Mouse (Mus musculus): ENCODE data around the gene Mdc1.
A peak's percentile ranks its signal among the peaks of the same experiment; 100 is the strongest.

Gene Mdc1

GRCm38 (mm10) chr17:35841076-35841950 lies at the start of gene Mdc1:
Mdc1 (plus strand) TSS chr17:35841515.
- peak; percentile 100 for DNase-seq (ENCODE audit: low read depth, low spot score)

- no peak for DNase-seq (ENCODE audit: low read depth, low spot score)
Observed at GRCm38 (mm10) chr17:35792837-35793236, 48.5 kb upstream of the Mdc1 start.

GRCm38 (mm10) chr17:35795099-35795498 lies 46.2 kb upstream of the Mdc1 start:
- no peak for DNase-seq (ENCODE audit: low read depth, low spot score)

GRCm38 (mm10) chr17:35795656-35796055 lies 45.7 kb upstream of the Mdc1 start:
- DNase-seq (ENCODE audit: low read depth, low spot score), result no peak

- no peak for DNase-seq (ENCODE audit: low read depth, low spot score)
Observed at GRCm38 (mm10) chr17:35796835-35797234, 44.5 kb upstream of the Mdc1 start.

GRCm38 (mm10) chr17:35800905-35801304 lies 40.4 kb upstream of the Mdc1 start:
- no peak for DNase-seq (ENCODE audit: low read depth, low spot score)

GRCm38 (mm10) chr17:35803020-35803419 lies 38.3 kb upstream of the Mdc1 start:
- no peak for DNase-seq (ENCODE audit: low read depth, low spot score)

GRCm38 (mm10) chr17:35803858-35804399 lies 37.4 kb upstream of the Mdc1 start:
- no peak for DNase-seq (ENCODE audit: low read depth, low spot score)

GRCm38 (mm10) chr17:35808073-35808472 lies 33.2 kb upstream of the Mdc1 start:
- peak; percentile 31 for DNase-seq (ENCODE audit: low read depth, low spot score)

- DNase-seq (ENCODE audit: low read depth, low spot score), result no peak
Observed at GRCm38 (mm10) chr17:35809395-35809794, 31.9 kb upstream of the Mdc1 start.

GRCm38 (mm10) chr17:35810900-35811648 lies 30.2 kb upstream of the Mdc1 start:
- no peak for DNase-seq (ENCODE audit: low read depth, low spot score)

GRCm38 (mm10) chr17:35812307-35812706 lies 29.0 kb upstream of the Mdc1 start:
- no peak for DNase-seq (ENCODE audit: low read depth, low spot score)

- DNase-seq (ENCODE audit: low read depth, low spot score), result no peak
Observed at GRCm38 (mm10) chr17:35812736-35813135, 28.6 kb upstream of the Mdc1 start.

GRCm38 (mm10) chr17:35813245-35813647 lies 28.1 kb upstream of the Mdc1 start:
- no peak for DNase-seq (ENCODE audit: low read depth, low spot score)

GRCm38 (mm10) chr17:35813653-35814052 lies 27.7 kb upstream of the Mdc1 start:
- no peak for DNase-seq (ENCODE audit: low read depth, low spot score)

- no peak for DNase-seq (ENCODE audit: low read depth, low spot score)
Observed at GRCm38 (mm10) chr17:35814678-35815077, 26.6 kb upstream of the Mdc1 start.

GRCm38 (mm10) chr17:35815836-35816235 lies 25.5 kb upstream of the Mdc1 start:
- DNase-seq (ENCODE audit: low read depth, low spot score), result no peak

- no peak for DNase-seq (ENCODE audit: low read depth, low spot score)
Observed at GRCm38 (mm10) chr17:35816686-35817085, 24.6 kb upstream of the Mdc1 start.

GRCm38 (mm10) chr17:35817226-35817625 lies 24.1 kb upstream of the Mdc1 start:
- DNase-seq (ENCODE audit: low read depth, low spot score), result no peak

- no peak for DNase-seq (ENCODE audit: low read depth, low spot score)
Observed at GRCm38 (mm10) chr17:35820111-35820510, 21.2 kb upstream of the Mdc1 start.

- no peak for DNase-seq (ENCODE audit: low read depth, low spot score)
Observed at GRCm38 (mm10) chr17:35821439-35822430, 19.6 kb upstream of the Mdc1 start, which contains the start of gene Ier3. Ier3 (plus strand) TSS chr17:35821684.

All from telencephalon, adult 2 months (tissue).